10 mouse cellular contexts compared by ENCODE assay signal in the genomic region with DNA sequence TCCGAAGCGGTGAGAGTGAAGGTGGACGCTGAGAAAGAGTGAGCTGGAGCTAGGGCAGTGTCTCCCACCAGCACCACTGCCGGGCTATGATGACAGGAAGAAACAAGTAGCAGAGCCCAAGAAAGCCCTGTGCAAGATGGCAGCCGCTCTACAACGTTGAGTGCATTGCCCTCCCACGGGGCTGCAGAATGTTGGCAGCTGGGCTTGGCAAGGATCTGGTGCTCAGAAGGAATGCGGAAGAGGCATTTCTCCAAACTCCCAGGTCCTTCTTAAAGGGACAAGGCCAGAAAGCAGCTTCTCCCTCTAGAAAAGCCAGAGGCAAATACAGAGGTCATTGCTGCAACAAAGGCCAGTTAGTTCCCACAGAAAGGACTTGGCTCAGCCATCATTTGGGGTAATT.
A peak's percentile ranks its signal among the peaks of the same experiment; 100 is the strongest.
DNase-seq lines count a peak whose midpoint lies in the region; TF ChIP-seq lines count a peak whose summit lies in the region.
"Had no signal": no experiment of that assay in that cellular context is flagged by ENCODE, and none has a peak within 500 bp of the region (broad histone marks: within the 10 kb centered on the region; RNA-seq: fewer than 3 reads in every experiment).

No protein-coding gene starts in this region.

- no peak overlapping the region for H3K9ac ChIP-seq in liver, adult 2 months (ENCODE audit: low read depth, low read length)
- H3K9ac ChIP-seq: heart, embryonic 15.5 days; liver, embryonic 13.5 days had no signal

- 84% methylated on average over 8 of the region's 8 CpGs for WGBS in liver, adult 2 months

- H3K36me3 ChIP-seq in liver, adult 2 months (ENCODE audit: control insufficient read depth, insufficient read depth, low read length): peaks cover 11% of the 10 kb centered on the region
- H3K36me3 ChIP-seq: liver, embryonic 13.5 days had no signal

- H3K27me3 ChIP-seq in liver, adult 2 months (ENCODE audit: control insufficient read depth, insufficient read depth, low read length): no peaks in the 10 kb centered on the region
- H3K27me3 ChIP-seq: heart, embryonic 15.5 days; liver, embryonic 13.5 days had no signal

- no peaks in the 10 kb centered on the region for H3K4me1 ChIP-seq in liver, adult 2 months (ENCODE audit: control insufficient read depth, insufficient read depth, low read length)
- H3K4me1 ChIP-seq: heart, embryonic 15.5 days; liver, embryonic 13.5 days had no signal

- peak; percentile 35 to 64 for DNase-seq in cerebellum, postnatal 14 days
- DNase-seq in cerebellum, adult 9-10 months: no peak
- DNase-seq in liver, adult 2 months (ENCODE audit: extremely low read depth, low read depth, low spot score): peak; percentile 9
- no peak for DNase-seq in liver
- peak; percentile 37 to 43 for DNase-seq in kidney, adult 8-10 months
- DNase-seq in right cerebral cortex, postnatal 25 days: peak; percentile 16
- DNase-seq in MN1 (ENCODE audit: low spot score): no peak
- no peak for DNase-seq in urinary bladder, postnatal 4 days (ENCODE audit: low spot score in 2 of 2)
- DNase-seq: liver, embryonic 13.5 days had no signal

- no peak overlapping the region for H3K4me3 ChIP-seq in liver, adult 2 months (ENCODE audit: insufficient read depth, low read depth, low read length)
- H3K4me3 ChIP-seq: heart, embryonic 15.5 days; liver, embryonic 13.5 days had no signal

- H3K79me2 ChIP-seq in liver, adult 2 months (ENCODE audit: control insufficient read depth, insufficient read depth, low read length): no peaks in the 10 kb centered on the region

- no peak overlapping the region for H3K27ac ChIP-seq in liver, adult 2 months (replicated peaks; ENCODE audit: insufficient read depth, low read depth, low read length)
- H3K27ac ChIP-seq: heart, embryonic 15.5 days; liver, embryonic 13.5 days had no signal

- TF ChIP-seq POLR2A in liver, adult 2 months (IDR thresholded peaks at IDR 0.05; ENCODE audit: extremely low read depth, insufficient read depth, low read length): no peak

- no peak for TF ChIP-seq CTCF in liver, adult 2 months (IDR thresholded peaks at IDR 0.05; ENCODE audit: low read depth, low read length)

Comparison
In these comparisons a context has a peak if more than half of its experiments do, and no peak if none do; other contexts are left out.
1. DNase-seq: peak in cerebellum, postnatal 14 days (2 of 2), liver, adult 2 months (single experiment), kidney, adult 8-10 months (2 of 2) and right cerebral cortex, postnatal 25 days (single experiment); none in cerebellum, adult 9-10 months (single experiment), liver (single experiment), MN1 (single experiment) and urinary bladder, postnatal 4 days (0 of 2).